Mouse (Mus musculus): ENCODE data around the gene Aadacl3. TPM values are rescaled to one million over a fixed set of nuclear protein-coding genes. Genes with fewer than 3 reads are reported as not detected.

The Aadacl3 gene
- polyA plus RNA-seq, 1 experiment: not detected

- Histone ChIP-seq H3K4me1 (replicated peaks; ENCODE audit: control insufficient read depth, insufficient read depth, low read length) (no peaks in the 10 kb centered on the region), H3K4me3 (ENCODE audit: control insufficient read depth, insufficient read depth, low read length) (no peak overlapping the region), H3K36me3 (ENCODE audit: control insufficient read depth, insufficient read depth, low read length) (no peaks in the 10 kb centered on the region), H3K27me3 (ENCODE audit: control insufficient read depth, insufficient read depth, low read length) (no peaks in the 10 kb centered on the region), H3K27ac (ENCODE audit: control insufficient read depth, insufficient read depth, low read length) (no peak overlapping the region)
- no peak for DNase-seq
- TF ChIP-seq POLR2A (IDR thresholded peaks at IDR 0.05; ENCODE audit: control insufficient read depth, extremely low read depth, insufficient read depth, low read length, poor library complexity): no peak
- TF ChIP-seq CTCF (IDR thresholded peaks at IDR 0.05; ENCODE audit: borderline replicate concordance, control insufficient read depth, extremely low read depth, insufficient read depth, low read length, poor library complexity): no peak
These were observed 42.9 kb downstream of the Aadacl3 start for GRCm38 (mm10) chr4:144420644-144421043.

GRCm38 (mm10) chr4:144408290-144408689, 55.3 kb downstream of the Aadacl3 start, which contains the start of gene Pramef12:
TSS of gene Pramef12 (minus strand) at chr4:144408464.
- no peaks in the 10 kb centered on the region for H3K27me3 ChIP-seq (ENCODE audit: control insufficient read depth, insufficient read depth, low read length)
- H3K36me3 ChIP-seq (ENCODE audit: control insufficient read depth, insufficient read depth, low read length): no peaks in the 10 kb centered on the region
- no peak within 1 kb of the TSS for H3K4me3 ChIP-seq (ENCODE audit: control insufficient read depth, insufficient read depth, low read length)
- WGBS: 94% methylated on average over 9 of the region's 9 CpGs
- no peak for DNase-seq
- H3K4me1 ChIP-seq (replicated peaks; ENCODE audit: control insufficient read depth, insufficient read depth, low read length): 0 out of 2 replicates have a peak, but pooled peaks cover 3% of the 10 kb centered on the region
- TF ChIP-seq CTCF (IDR thresholded peaks at IDR 0.05; ENCODE audit: borderline replicate concordance, control insufficient read depth, extremely low read depth, insufficient read depth, low read length, poor library complexity) (no peak), POLR2A (IDR thresholded peaks at IDR 0.05; ENCODE audit: control insufficient read depth, extremely low read depth, insufficient read depth, low read length, poor library complexity) (no peak)
- no peak within 1 kb of the TSS for H3K27ac ChIP-seq (ENCODE audit: control insufficient read depth, insufficient read depth, low read length)

GRCm38 (mm10) chr4:144406261-144406660, 57.3 kb downstream of the Aadacl3 start:
- TF ChIP-seq POLR2A (IDR thresholded peaks at IDR 0.05; ENCODE audit: control insufficient read depth, extremely low read depth, insufficient read depth, low read length, poor library complexity) (no peak), CTCF (IDR thresholded peaks at IDR 0.05; ENCODE audit: borderline replicate concordance, control insufficient read depth, extremely low read depth, insufficient read depth, low read length, poor library complexity) (no peak)
- no peak overlapping the region for H3K27ac ChIP-seq (ENCODE audit: control insufficient read depth, insufficient read depth, low read length)
- H3K4me3 ChIP-seq (ENCODE audit: control insufficient read depth, insufficient read depth, low read length): no peak overlapping the region
- WGBS: 97% methylated on average over 3 of the region's 3 CpGs
- no peaks in the 10 kb centered on the region for H3K27me3 ChIP-seq (ENCODE audit: control insufficient read depth, insufficient read depth, low read length)
- no peak for DNase-seq
- H3K36me3 ChIP-seq (ENCODE audit: control insufficient read depth, insufficient read depth, low read length): no peaks in the 10 kb centered on the region
- H3K4me1 ChIP-seq (replicated peaks; ENCODE audit: control insufficient read depth, insufficient read depth, low read length): 0 out of 2 replicates have a peak, but pooled peaks cover 3% of the 10 kb centered on the region

GRCm38 (mm10) chr4:144404456-144405086, 59.0 kb downstream of the Aadacl3 start:
- Histone ChIP-seq H3K27me3 (ENCODE audit: control insufficient read depth, insufficient read depth, low read length) (no peaks in the 10 kb centered on the region), H3K27ac (ENCODE audit: control insufficient read depth, insufficient read depth, low read length) (no peak overlapping the region), H3K4me1 (replicated peaks; ENCODE audit: control insufficient read depth, insufficient read depth, low read length) (0 out of 2 replicates have a peak, but pooled peaks cover 3% of the 10 kb centered on the region), H3K36me3 (ENCODE audit: control insufficient read depth, insufficient read depth, low read length) (no peaks in the 10 kb centered on the region), H3K4me3 (ENCODE audit: control insufficient read depth, insufficient read depth, low read length) (no peak overlapping the region; the same call in 1 of the 2 replicates)
- DNase-seq: no peak
- no peak for TF ChIP-seq CTCF (IDR thresholded peaks at IDR 0.05; ENCODE audit: borderline replicate concordance, control insufficient read depth, extremely low read depth, insufficient read depth, low read length, poor library complexity)
- 5% methylated on average over 17 of the region's 17 CpGs for WGBS

Other genes starting within 250 kb of the Aadacl3 start
- gene Pramel5, start 183.3 kb downstream of the Aadacl3 start, polyA plus RNA-seq (2012; rRNA removed): not detected in 2 replicates
- not detected in 2 replicates for gene Gm13128, start 133.5 kb downstream of the Aadacl3 start, polyA plus RNA-seq (2012; rRNA removed)
- gene Gm13119, start 105.8 kb downstream of the Aadacl3 start, polyA plus RNA-seq (2012; rRNA removed): not detected in 2 replicates
- gene Pramef20, start 85.8 kb downstream of the Aadacl3 start, polyA plus RNA-seq (2012; rRNA removed): not detected in 2 replicates
- gene Pramef12, start 55.3 kb downstream of the Aadacl3 start, polyA plus RNA-seq (2012; rRNA removed): 0.08 and 0.55 TPM in 2 replicates
- gene 1700012P22Rik, start 25.0 kb downstream of the Aadacl3 start, polyA plus RNA-seq (2012; rRNA removed): 0.18 TPM in 1 of 2 replicates, not detected in the other
- gene Gm9944, start 10.4 kb downstream of the Aadacl3 start, polyA plus RNA-seq (2012; rRNA removed): not detected in 2 replicates
- gene 9430007A20Rik, start 56.1 kb upstream of the Aadacl3 start, polyA plus RNA-seq (2012; rRNA removed): 0.09 TPM in 1 of 2 replicates, not detected in the other
- not detected in 2 replicates for gene Gm13124, start 101.4 kb upstream of the Aadacl3 start, polyA plus RNA-seq (2012; rRNA removed)
- not detected in 2 replicates for gene Aadacl4, start 150.0 kb upstream of the Aadacl3 start, polyA plus RNA-seq (2012; rRNA removed)
- not detected in 2 replicates for gene Gm436, start 222.6 kb upstream of the Aadacl3 start, polyA plus RNA-seq (2012; rRNA removed)

Measured in thymus, adult 2 months (tissue).